9 mouse cellular contexts compared by ENCODE assay signal in genomic region chr11:79674632-79675031, GRCm38 (mm10).
DNase-seq lines count a peak whose midpoint lies in the region; ATAC-seq lines count a peak whose summit lies in the region.
"Had no signal": no experiment of that assay in that cellular context is flagged by ENCODE, and none has a peak within 500 bp of the region (broad histone marks: within the 10 kb centered on the region; RNA-seq: fewer than 3 reads in every experiment).

No protein-coding gene starts in this region.

- no peak overlapping the region for H3K4me3 ChIP-seq in embryonic facial prominence, embryonic 13.5 days
- no peak overlapping the region for H3K4me3 ChIP-seq in midbrain, embryonic 13.5 days (replicated peaks)

- H3K27ac ChIP-seq in embryonic facial prominence, embryonic 13.5 days: 0 out of 2 replicates have a peak overlapping the region, but pooled peaks have one; percentile 2
- no peak overlapping the region for H3K27ac ChIP-seq in midbrain, embryonic 13.5 days
- H3K27ac ChIP-seq: stomach, postnatal 0 days had no signal

- no peaks in the 10 kb centered on the region for H3K27me3 ChIP-seq in embryonic facial prominence, embryonic 13.5 days
- H3K27me3 ChIP-seq in midbrain, embryonic 13.5 days: no peaks in the 10 kb centered on the region

- WGBS in embryonic facial prominence, embryonic 13.5 days: 80% methylated on average over 7 of the region's 7 CpGs
- 86% methylated on average over 7 of the region's 7 CpGs for WGBS in midbrain, embryonic 13.5 days

- DNase-seq in right cerebral cortex, adult 18-20 months: peak; percentile 92
- no peak for DNase-seq in right cerebral cortex, postnatal 4 days
- DNase-seq in layer of hippocampus, adult 9-11 months: peak; percentile 79
- DNase-seq in embryo, embryonic 9.5 days (ENCODE audit: extremely low spot score): no peak
- no peak for DNase-seq in spleen, adult 12 weeks (ENCODE audit: low spot score)
- DNase-seq: lung, adult 18-20 months had no signal

- H3K9me3 ChIP-seq in embryonic facial prominence, embryonic 13.5 days: no peaks in the 10 kb centered on the region
- H3K9me3 ChIP-seq in midbrain, embryonic 13.5 days: no peaks in the 10 kb centered on the region

- H3K4me2 ChIP-seq in embryonic facial prominence, embryonic 13.5 days: no peak overlapping the region
- H3K4me2 ChIP-seq in midbrain, embryonic 13.5 days (replicated peaks): no peak overlapping the region

- no peak overlapping the region for H3K9ac ChIP-seq in embryonic facial prominence, embryonic 13.5 days
- H3K9ac ChIP-seq in midbrain, embryonic 13.5 days (replicated peaks): no peak overlapping the region

- no peak for ATAC-seq in embryonic facial prominence, embryonic 13.5 days (ENCODE audit: insufficient number of reproducible peaks, insufficient read depth, low FRiP score, low TSS enrichment, low read depth)
- ATAC-seq in midbrain, embryonic 13.5 days: no peak

- H3K36me3 ChIP-seq in embryonic facial prominence, embryonic 13.5 days: no peaks in the 10 kb centered on the region
- H3K36me3 ChIP-seq in midbrain, embryonic 13.5 days: no peaks in the 10 kb centered on the region

- H3K4me1 ChIP-seq in embryonic facial prominence, embryonic 13.5 days: peaks cover 64% of the 10 kb centered on the region
- H3K4me1 ChIP-seq in midbrain, embryonic 13.5 days (replicated peaks): peaks cover 56% of the 10 kb centered on the region

Comparison
In these comparisons a context has a peak if more than half of its experiments do, and no peak if none do; other contexts are left out.
1. DNase-seq: peak in right cerebral cortex, adult 18-20 months (single experiment) and layer of hippocampus, adult 9-11 months (single experiment); none in right cerebral cortex, postnatal 4 days (single experiment), embryo, embryonic 9.5 days (single experiment) and spleen, adult 12 weeks (single experiment).